Mouse (Mus musculus): ENCODE measurements around the gene Llgl2. TPM values are rescaled to one million over a fixed set of nuclear protein-coding genes. Genes with fewer than 3 reads are reported as not detected.

Gene Llgl2
- polyA plus RNA-seq, 1 experiment: 68.6 TPM

GRCm38 (mm10) chr11:115876438-115876837 lies 52.6 kb downstream of the Llgl2 start:
- peaks cover 9% of the 10 kb centered on the region for H3K4me1 ChIP-seq (replicated peaks; ENCODE audit: control insufficient read depth, insufficient read depth, low read length)
- no peaks in the 10 kb centered on the region for H3K36me3 ChIP-seq (ENCODE audit: control insufficient read depth, insufficient read depth, low read length)
- H3K27ac ChIP-seq (ENCODE audit: control insufficient read depth, insufficient read depth, low read length): no peak overlapping the region
- TF ChIP-seq CTCF (IDR thresholded peaks at IDR 0.05; ENCODE audit: borderline replicate concordance, control insufficient read depth, extremely low read depth, insufficient read depth, low read length, poor library complexity): no peak
- no peak for TF ChIP-seq POLR2A (IDR thresholded peaks at IDR 0.05; ENCODE audit: control insufficient read depth, extremely low read depth, insufficient read depth, low read length, poor library complexity)
- no peak for DNase-seq
- H3K27me3 ChIP-seq (ENCODE audit: control insufficient read depth, insufficient read depth, low read length): no peaks in the 10 kb centered on the region
- 96% methylated on average over 5 of the region's 5 CpGs for whole genome bisulfite sequencing
- H3K4me3 ChIP-seq (ENCODE audit: control insufficient read depth, insufficient read depth, low read length): no peak overlapping the region

DNA sequence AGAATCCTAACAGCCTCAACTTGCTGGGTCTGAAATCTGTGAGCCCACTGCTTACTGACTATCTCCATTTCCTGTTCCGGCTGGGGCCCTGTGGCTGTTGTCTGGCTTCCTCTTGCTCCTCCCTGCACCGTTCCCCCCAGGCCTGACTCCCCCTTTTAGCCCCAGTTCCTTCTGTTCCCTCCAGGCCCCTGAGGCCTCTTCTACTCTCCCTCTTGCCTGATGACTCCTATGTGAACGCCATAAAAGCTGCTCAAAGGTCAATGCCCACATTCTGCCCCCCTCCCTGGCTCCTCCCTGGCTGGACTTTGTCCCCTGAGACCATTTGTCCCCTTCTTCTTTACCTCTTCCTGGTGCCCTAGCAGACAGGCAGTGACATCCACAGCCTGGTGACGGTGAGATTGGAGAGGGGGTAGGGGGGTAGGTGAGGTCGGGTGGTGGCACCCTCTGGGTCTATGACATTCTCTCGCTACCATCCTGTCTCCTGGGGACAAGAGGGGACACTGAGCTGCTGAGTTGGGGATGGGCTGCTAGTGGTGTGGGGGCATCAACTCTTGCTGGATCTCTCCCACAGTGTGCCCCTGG lies 53.4 kb downstream of the Llgl2 start:
- 45% methylated on average over 6 of the region's 6 CpGs for WGBS
- Histone ChIP-seq H3K27me3 (ENCODE audit: control insufficient read depth, insufficient read depth, low read length) (no peaks in the 10 kb centered on the region), H3K4me3 (ENCODE audit: control insufficient read depth, insufficient read depth, low read length) (no peak overlapping the region), H3K4me1 (replicated peaks; ENCODE audit: control insufficient read depth, insufficient read depth, low read length) (peaks cover 9% of the 10 kb centered on the region), H3K36me3 (ENCODE audit: control insufficient read depth, insufficient read depth, low read length) (no peaks in the 10 kb centered on the region), H3K27ac (ENCODE audit: control insufficient read depth, insufficient read depth, low read length) (no peak overlapping the region)
- TF ChIP-seq POLR2A (IDR thresholded peaks at IDR 0.05; ENCODE audit: control insufficient read depth, extremely low read depth, insufficient read depth, low read length, poor library complexity) (no peak), CTCF (IDR thresholded peaks at IDR 0.05; ENCODE audit: borderline replicate concordance, control insufficient read depth, extremely low read depth, insufficient read depth, low read length, poor library complexity) (no peak)
- DNase-seq: no peak

DNA sequence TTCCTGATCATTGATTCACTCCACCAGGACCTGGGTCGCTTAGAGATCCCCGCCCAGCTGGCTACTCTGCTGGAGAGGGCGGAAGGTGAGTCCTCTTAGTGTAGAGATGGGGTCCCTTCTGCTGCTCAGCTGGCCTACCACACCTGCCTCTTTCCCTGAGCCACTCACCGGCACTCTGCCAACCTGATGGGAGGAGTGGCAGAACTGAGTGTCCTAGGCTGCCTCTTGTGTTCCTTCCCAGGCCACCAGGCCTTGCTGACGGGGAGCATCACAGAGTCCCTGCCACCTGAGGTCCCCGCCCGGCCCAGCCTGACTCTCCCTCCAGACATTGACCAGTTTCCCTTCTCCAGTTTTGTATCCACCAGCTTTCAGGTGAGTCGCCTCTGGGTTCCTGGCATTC lies 54.2 kb downstream of the Llgl2 start:
- Histone ChIP-seq H3K27me3 (ENCODE audit: control insufficient read depth, insufficient read depth, low read length) (no peaks in the 10 kb centered on the region), H3K36me3 (ENCODE audit: control insufficient read depth, insufficient read depth, low read length) (no peaks in the 10 kb centered on the region), H3K27ac (ENCODE audit: control insufficient read depth, insufficient read depth, low read length) (no peak overlapping the region), H3K4me1 (replicated peaks; ENCODE audit: control insufficient read depth, insufficient read depth, low read length) (peaks cover 9% of the 10 kb centered on the region), H3K4me3 (ENCODE audit: control insufficient read depth, insufficient read depth, low read length) (no peak overlapping the region)
- no peak for DNase-seq
- WGBS: 95% methylated on average over 8 of the region's 8 CpGs
- no peak for TF ChIP-seq CTCF (IDR thresholded peaks at IDR 0.05; ENCODE audit: borderline replicate concordance, control insufficient read depth, extremely low read depth, insufficient read depth, low read length, poor library complexity)
- no peak for TF ChIP-seq POLR2A (IDR thresholded peaks at IDR 0.05; ENCODE audit: control insufficient read depth, extremely low read depth, insufficient read depth, low read length, poor library complexity)

DNA sequence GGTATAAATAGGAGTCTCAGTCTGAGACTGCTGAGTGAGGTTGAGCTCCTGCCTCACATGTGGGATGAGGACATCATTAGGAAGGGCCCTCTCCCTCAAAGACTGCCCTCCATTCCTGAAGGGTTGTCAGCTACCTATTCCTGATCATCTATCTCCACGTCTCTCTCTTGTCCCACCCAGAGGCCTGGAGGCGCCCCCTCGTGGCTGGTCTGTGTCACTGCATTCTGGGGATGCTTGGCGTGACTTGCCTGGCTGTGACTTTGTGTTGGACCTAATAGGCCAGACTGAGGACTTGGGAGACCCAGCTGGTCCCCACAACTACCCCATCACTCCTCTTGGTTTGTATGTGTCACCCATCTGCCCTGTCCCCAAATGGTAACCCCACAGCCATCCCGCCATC lies 57.2 kb downstream of the Llgl2 start:
- 24% methylated on average over 5 of the region's 5 CpGs for WGBS
- Histone ChIP-seq H3K4me1 (replicated peaks; ENCODE audit: control insufficient read depth, insufficient read depth, low read length) (peaks cover 9% of the 10 kb centered on the region), H3K27me3 (ENCODE audit: control insufficient read depth, insufficient read depth, low read length) (no peaks in the 10 kb centered on the region), H3K36me3 (ENCODE audit: control insufficient read depth, insufficient read depth, low read length) (no peaks in the 10 kb centered on the region), H3K27ac (ENCODE audit: control insufficient read depth, insufficient read depth, low read length) (no peak overlapping the region), H3K4me3 (ENCODE audit: control insufficient read depth, insufficient read depth, low read length) (no peak overlapping the region)
- peak; percentile 56 for DNase-seq
- TF ChIP-seq POLR2A (IDR thresholded peaks at IDR 0.05; ENCODE audit: control insufficient read depth, extremely low read depth, insufficient read depth, low read length, poor library complexity): no peak
- peak; percentile 90 for TF ChIP-seq CTCF (IDR thresholded peaks at IDR 0.05; ENCODE audit: borderline replicate concordance, control insufficient read depth, extremely low read depth, insufficient read depth, low read length, poor library complexity)

- Histone ChIP-seq H3K27me3 (ENCODE audit: control insufficient read depth, insufficient read depth, low read length) (no peaks in the 10 kb centered on the region), H3K4me3 (ENCODE audit: control insufficient read depth, insufficient read depth, low read length) (no peak overlapping the region), H3K4me1 (replicated peaks; ENCODE audit: control insufficient read depth, insufficient read depth, low read length) (no peaks in the 10 kb centered on the region), H3K27ac (ENCODE audit: control insufficient read depth, insufficient read depth, low read length) (no peak overlapping the region), H3K36me3 (ENCODE audit: control insufficient read depth, insufficient read depth, low read length) (no peaks in the 10 kb centered on the region)
- DNase-seq: no peak
- no peak for TF ChIP-seq POLR2A (IDR thresholded peaks at IDR 0.05; ENCODE audit: control insufficient read depth, extremely low read depth, insufficient read depth, low read length, poor library complexity)
- 77% methylated on average over 17 of the region's 17 CpGs for WGBS
Observed at GRCm38 (mm10) chr11:115883251-115883650, 59.4 kb downstream of the Llgl2 start.

DNA sequence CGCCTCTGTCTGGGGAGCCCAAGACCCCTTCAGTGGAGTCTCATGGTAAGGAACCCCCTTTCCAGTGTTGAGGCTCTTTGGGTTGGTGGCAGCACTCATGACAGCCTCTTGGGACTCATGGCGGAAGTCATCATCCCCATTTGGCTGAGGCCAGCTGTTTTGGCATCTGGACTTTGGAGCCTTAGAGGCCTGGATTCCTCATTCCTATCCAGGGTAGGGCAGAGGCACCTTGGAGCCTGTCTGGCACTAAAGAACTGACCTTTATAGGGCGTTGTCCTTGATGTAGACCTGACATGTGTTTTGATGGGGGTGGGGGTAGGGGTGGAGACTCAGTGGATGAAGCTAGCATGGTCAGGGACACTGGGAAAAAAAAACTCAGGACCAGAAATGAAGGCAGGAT lies 60.5 kb downstream of the Llgl2 start:
- TF ChIP-seq POLR2A (IDR thresholded peaks at IDR 0.05; ENCODE audit: control insufficient read depth, extremely low read depth, insufficient read depth, low read length, poor library complexity): no peak
- TF ChIP-seq CTCF (IDR thresholded peaks at IDR 0.05; ENCODE audit: borderline replicate concordance, control insufficient read depth, extremely low read depth, insufficient read depth, low read length, poor library complexity): no peak

DNA sequence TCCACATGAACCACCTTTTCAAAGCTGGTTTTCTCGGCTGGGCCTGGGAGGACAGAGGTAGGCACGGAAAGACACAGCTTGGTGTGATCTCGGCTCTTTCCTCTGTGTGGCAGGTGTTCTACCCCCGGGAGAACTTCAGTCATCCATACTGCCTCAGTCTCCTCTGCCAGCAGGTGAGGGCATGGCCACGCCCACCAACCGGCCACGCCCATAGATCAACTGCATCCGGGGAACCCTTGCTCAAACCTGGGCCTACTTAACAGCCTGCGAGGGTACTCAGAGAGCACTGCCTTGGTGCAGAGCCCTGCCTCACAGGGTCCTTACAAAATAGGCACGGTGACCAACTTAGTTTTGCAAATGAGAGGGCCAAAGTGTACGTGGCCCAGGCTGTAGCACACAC lies 61.4 kb downstream of the Llgl2 start:
- Histone ChIP-seq H3K36me3 (ENCODE audit: control insufficient read depth, insufficient read depth, low read length) (no peaks in the 10 kb centered on the region), H3K27ac (ENCODE audit: control insufficient read depth, insufficient read depth, low read length) (no peak overlapping the region), H3K27me3 (ENCODE audit: control insufficient read depth, insufficient read depth, low read length) (no peaks in the 10 kb centered on the region), H3K4me1 (replicated peaks; ENCODE audit: control insufficient read depth, insufficient read depth, low read length) (peaks cover 4% of the 10 kb centered on the region; the same call in 1 of the 2 replicates), H3K4me3 (ENCODE audit: control insufficient read depth, insufficient read depth, low read length) (no peak overlapping the region)
- DNase-seq: no peak
- TF ChIP-seq CTCF (IDR thresholded peaks at IDR 0.05; ENCODE audit: borderline replicate concordance, control insufficient read depth, extremely low read depth, insufficient read depth, low read length, poor library complexity) (no peak), POLR2A (IDR thresholded peaks at IDR 0.05; ENCODE audit: control insufficient read depth, extremely low read depth, insufficient read depth, low read length, poor library complexity) (no peak)
- 91% methylated on average over 11 of the region's 11 CpGs for WGBS

More for the DNA sequence above, 60.5 kb downstream of the Llgl2 start:
- Histone ChIP-seq H3K27ac (ENCODE audit: control insufficient read depth, insufficient read depth, low read length) (no peak overlapping the region), H3K4me3 (ENCODE audit: control insufficient read depth, insufficient read depth, low read length) (no peak overlapping the region), H3K4me1 (replicated peaks; ENCODE audit: control insufficient read depth, insufficient read depth, low read length) (no peaks in the 10 kb centered on the region), H3K27me3 (ENCODE audit: control insufficient read depth, insufficient read depth, low read length) (no peaks in the 10 kb centered on the region), H3K36me3 (ENCODE audit: control insufficient read depth, insufficient read depth, low read length) (no peaks in the 10 kb centered on the region)
- no peak for DNase-seq
- 96% methylated on average over 3 of the region's 3 CpGs for WGBS
